Mouse (Mus musculus): ENCODE data around the gene Cfap45. TPM values are rescaled to one million over a fixed set of nuclear protein-coding genes. Genes with fewer than 3 reads are reported as not detected.

Cfap45 gene
- total and polyA plus RNA-seq, 3 experiments, result 0.40 TPM; not detected in 2

GRCm38 (mm10) chr1:172484671-172485070, 35.9 kb upstream of the Cfap45 start:
- Histone ChIP-seq H3K9ac (ENCODE audit: control insufficient read depth, low read depth, low read length, poor library complexity, severe bottlenecking) (no peak overlapping the region), H3K4me3 (ENCODE audit: control insufficient read depth in 1 of 2, insufficient read depth in 1 of 2, low read depth in 2 of 2, low read length in 2 of 2) (no peak overlapping the region), H3K4me1 (ENCODE audit: control insufficient read depth in 1 of 2, insufficient read depth in 2 of 2, low read length in 2 of 2) (peaks cover 0 to 3% of the 10 kb centered on the region in 2 experiments; a peak in 1 of 4 replicates), H3K27ac (ENCODE audit: control insufficient read depth, low read depth, low read length) (no peak overlapping the region), H3K36me3 (ENCODE audit: control insufficient read depth in 1 of 2, insufficient read depth in 2 of 2, low read length in 2 of 2) (no peaks in the 10 kb centered on the region), H3K79me2 (ENCODE audit: control insufficient read depth, insufficient read depth, low read length, poor library complexity) (no peaks in the 10 kb centered on the region), H3K9me3 (replicated peaks; ENCODE audit: insufficient read depth, low read length) (no peaks in the 10 kb centered on the region), H3K27me3 (ENCODE audit: control insufficient read depth in 1 of 2, insufficient read depth in 2 of 2, low read length in 2 of 2) (peaks cover 4 to 12% of the 10 kb centered on the region in 2 experiments; a peak in 3 of 4 replicates)
- no peak for DNase-seq (ENCODE audit: low read depth, low spot score)
- TF ChIP-seq MYB (IDR thresholded peaks at IDR 0.05; ENCODE audit: low read depth, low read length) (no peak), GABPA (IDR thresholded peaks at IDR 0.05; ENCODE audit: low read depth, low read length) (no peak), MYC (IDR thresholded peaks at IDR 0.05; ENCODE audit: low read depth, low read length) (no peak), JUND (IDR thresholded peaks at IDR 0.05; ENCODE audit: low read depth, low read length) (no peak), EP300 (IDR thresholded peaks at IDR 0.05; ENCODE audit: low read depth in 1 of 2, low read length in 2 of 2) (no peak), USF1 (IDR thresholded peaks at IDR 0.05; ENCODE audit: low read depth, low read length) (no peak), CHD1 (IDR thresholded peaks at IDR 0.05; ENCODE audit: low read depth, low read length) (no peak), MEF2A (IDR thresholded peaks at IDR 0.05; ENCODE audit: extremely low read depth, insufficient replicate concordance, low read depth, low read length, poor library complexity, severe bottlenecking) (no peak)

GRCm38 (mm10) chr1:172485821-172486220, 34.8 kb upstream of the Cfap45 start:
- H3K27me3 ChIP-seq (ENCODE audit: control insufficient read depth in 1 of 2, insufficient read depth in 2 of 2, low read length in 2 of 2), result peaks cover 4 to 12% of the 10 kb centered on the region in 2 experiments; a peak in 3 of 4 replicates

DNA sequence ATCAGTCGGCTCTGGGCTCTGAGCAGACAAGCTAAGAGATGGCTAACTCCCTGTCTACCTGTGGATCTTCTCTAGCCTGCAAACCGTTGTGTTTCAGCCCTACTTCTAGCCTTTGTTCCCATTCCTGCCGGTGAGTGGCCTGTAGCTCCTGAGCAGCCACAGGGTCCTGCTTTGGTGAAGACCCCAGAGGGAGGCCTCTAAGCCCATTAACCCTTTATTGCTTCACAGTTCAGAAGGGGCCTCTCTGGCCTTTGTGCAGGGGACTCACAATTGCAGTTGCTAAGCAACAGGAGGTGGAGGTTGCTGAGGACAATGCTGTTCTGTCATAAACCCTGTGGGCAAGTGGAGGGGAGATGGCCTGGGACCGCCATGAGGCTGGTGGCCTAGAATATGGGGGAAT, 34.4 kb upstream of the Cfap45 start:
- Histone ChIP-seq H3K9me3 (replicated peaks; ENCODE audit: insufficient read depth, low read length) (no peaks in the 10 kb centered on the region), H3K4me3 (ENCODE audit: control insufficient read depth in 1 of 2, insufficient read depth in 1 of 2, low read depth in 2 of 2, low read length in 2 of 2) (no peak overlapping the region), H3K27me3 (ENCODE audit: control insufficient read depth in 1 of 2, insufficient read depth in 2 of 2, low read length in 2 of 2) (peaks cover 4 to 12% of the 10 kb centered on the region in 2 experiments; a peak in 3 of 4 replicates), H3K79me2 (ENCODE audit: control insufficient read depth, insufficient read depth, low read length, poor library complexity) (no peaks in the 10 kb centered on the region), H3K9ac (ENCODE audit: control insufficient read depth, low read depth, low read length, poor library complexity, severe bottlenecking) (no peak overlapping the region), H3K4me1 (ENCODE audit: control insufficient read depth in 1 of 2, insufficient read depth in 2 of 2, low read length in 2 of 2) (peaks cover 0 to 3% of the 10 kb centered on the region in 2 experiments; a peak in 1 of 4 replicates), H3K36me3 (ENCODE audit: control insufficient read depth in 1 of 2, insufficient read depth in 2 of 2, low read length in 2 of 2) (no peaks in the 10 kb centered on the region), H3K27ac (ENCODE audit: control insufficient read depth, low read depth, low read length) (no peak overlapping the region)
- DNase-seq (ENCODE audit: low read depth, low spot score), result no peak
- TF ChIP-seq ZC3H11A (IDR thresholded peaks at IDR 0.05; ENCODE audit: low read depth, low read length) (no peak), RCOR1 (IDR thresholded peaks at IDR 0.05; ENCODE audit: low read depth, low read length) (no peak)

More at GRCm38 (mm10) chr1:172485821-172486220, 34.8 kb upstream of the Cfap45 start:
- DNase-seq (ENCODE audit: low read depth, low spot score), result no peak
- no peaks in the 10 kb centered on the region for H3K79me2 ChIP-seq (ENCODE audit: control insufficient read depth, insufficient read depth, low read length, poor library complexity)
- H3K4me3 ChIP-seq (ENCODE audit: control insufficient read depth in 1 of 2, insufficient read depth in 1 of 2, low read depth in 2 of 2, low read length in 2 of 2), result no peak overlapping the region
- no peaks in the 10 kb centered on the region for H3K36me3 ChIP-seq (ENCODE audit: control insufficient read depth in 1 of 2, insufficient read depth in 2 of 2, low read length in 2 of 2)
- no peak for TF ChIP-seq CHD1 (IDR thresholded peaks at IDR 0.05; ENCODE audit: low read depth, low read length)
- no peak for TF ChIP-seq CTCF (IDR thresholded peaks at IDR 0.05 in 2 of 3, conservative IDR thresholded peaks at IDR 0.05 in 1 of 3; ENCODE audit: control insufficient read depth in 1 of 3, insufficient read depth in 1 of 3, low read depth in 2 of 3, low read length in 3 of 3, poor library complexity in 1 of 3, severe bottlenecking in 1 of 3)
- no peak for TF ChIP-seq NRF1 (IDR thresholded peaks at IDR 0.05; ENCODE audit: insufficient read depth, low read depth, low read length, poor library complexity, severe bottlenecking)
- no peak for TF ChIP-seq MAX (IDR thresholded peaks at IDR 0.05; ENCODE audit: low read length)
- TF ChIP-seq GATA1 (IDR thresholded peaks at IDR 0.05; ENCODE audit: low read depth, low read length), result no peak
- TF ChIP-seq TAL1 (IDR thresholded peaks at IDR 0.05; ENCODE audit: low read length), result no peak
- no peak for TF ChIP-seq ZNF384 (IDR thresholded peaks at IDR 0.05; ENCODE audit: low read depth, low read length)
- no peak overlapping the region for H3K27ac ChIP-seq (ENCODE audit: control insufficient read depth, low read depth, low read length)
- H3K4me1 ChIP-seq (ENCODE audit: control insufficient read depth in 1 of 2, insufficient read depth in 2 of 2, low read length in 2 of 2), result peaks cover 0 to 3% of the 10 kb centered on the region in 2 experiments; a peak in 1 of 4 replicates
- no peaks in the 10 kb centered on the region for H3K9me3 ChIP-seq (replicated peaks; ENCODE audit: insufficient read depth, low read length)
- no peak overlapping the region for H3K9ac ChIP-seq (ENCODE audit: control insufficient read depth, low read depth, low read length, poor library complexity, severe bottlenecking)
